Mouse (Mus musculus) intestine, embryonic 14.5 days (tissue): ENCODE data around the gene 5730409E04Rik. TPM values are rescaled to one million over a fixed set of nuclear protein-coding genes. Genes with fewer than 3 reads are reported as not detected.

Experiments
- ATAC-seq: fragments of 200-750 bp; cut with Nextera tagmentation; replicated peaks from 2 replicates; pipeline ENCODE4 v1.8.0; 2017; ENCODE audit warnings: low read depth, moderate number of reproducible peaks, moderate TSS enrichment, moderate library complexity; ENCODE audit not compliant: low FRiP score, low TSS enrichment
- DNase-seq: peaks from one replicate; pipeline ENCODE4 v3.0.0-alpha.2; 2018; ENCODE audit warnings: low spot score
- H3K27ac ChIP-seq: fragments of 300-500 bp; sonication (generic); 2 replicates; pipeline ENCODE4 v1.5.1; 2014; ENCODE audit warnings: low read depth, mild to moderate bottlenecking, control low read depth
- H3K27me3 ChIP-seq: fragments of 300-500 bp; sonication (generic); replicated peaks from 2 replicates; pipeline ENCODE4 v1.6.1; 2014; ENCODE audit warnings: low read length, control low read depth; ENCODE audit not compliant: control insufficient read depth, insufficient read depth
- H3K36me3 ChIP-seq: fragments of 300-500 bp; sonication (generic); 2 replicates; pipeline ENCODE4 v1.6.1; 2014; ENCODE audit warnings: low read length, control low read depth; ENCODE audit not compliant: control insufficient read depth, insufficient read depth
- H3K4me1 ChIP-seq: fragments of 300-500 bp; sonication (generic); replicated peaks from 2 replicates; pipeline ENCODE4 v1.6.1; 2014; ENCODE audit warnings: low read length, control low read depth, mixed read lengths; ENCODE audit not compliant: control insufficient read depth, insufficient read depth
- H3K4me2 ChIP-seq: fragments of 300-500 bp; sonication (generic); 2 replicates; pipeline ENCODE4 v1.6.1; 2014; ENCODE audit warnings: low read length
- H3K4me3 ChIP-seq: fragments of 300-500 bp; sonication (generic); 2 replicates; pipeline ENCODE4 v1.5.1; 2014; ENCODE audit warnings: low read depth, low read length, control low read depth, mixed read lengths
- H3K9ac ChIP-seq: fragments of 300-500 bp; sonication (generic); 2 replicates; pipeline ENCODE4 v1.6.1; 2014; ENCODE audit warnings: mild to moderate bottlenecking, low read length
- H3K9me3 ChIP-seq: fragments of 300-500 bp; sonication (generic); 2 replicates; pipeline ENCODE4 v1.6.1; 2016; ENCODE audit warnings: low read length, control low read depth; ENCODE audit not compliant: control insufficient read depth
- WGBS: fragments of 180-500 bp; shearing (Covaris S2); extraction: QIAGEN DNeasy Blood & Tissue Kit; methylation state at CpG from one replicate; pipeline ENCODE4 v1.1.7; 2014; 5-methylcytosine and 5-hydroxymethylcytosine counted together
- polyA plus RNA-seq: library from polyadenylated mRNA; unstranded; fragments of >200 nt; fragmentation: Nextera tagmentation; extraction: Ambion mirVana; gene quantifications from 2 replicates; pipeline ENCODE4 v1.2.1, GENCODE M21; 2014

The 5730409E04Rik gene
- polyA plus RNA-seq, 1 experiment from 2014 or later: 2.6 TPM

GRCm38 (mm10) chr4:126599971-126600754, 9.5 kb upstream of the 5730409E04Rik start:
- 30% methylated on average over 8 of the region's 8 CpGs for WGBS
- H3K9me3 ChIP-seq: no peaks in the 10 kb centered on the region
- DNase-seq: peak; percentile 84
- H3K4me1 ChIP-seq: peaks cover 5% of the 10 kb centered on the region
- 0 out of 2 replicates have a peak, but pooled peaks have one; percentile 50 for ATAC-seq
- no peak overlapping the region for H3K4me2 ChIP-seq
- no peaks in the 10 kb centered on the region for H3K27me3 ChIP-seq
- H3K27ac ChIP-seq: no peak overlapping the region
- H3K4me3 ChIP-seq: no peak overlapping the region
- H3K9ac ChIP-seq: no peak overlapping the region
- no peaks in the 10 kb centered on the region for H3K36me3 ChIP-seq

- H3K4me2 ChIP-seq: peak overlapping the region; percentile 41
- H3K9me3 ChIP-seq: no peaks in the 10 kb centered on the region
- no peak overlapping the region for H3K27ac ChIP-seq
- H3K4me1 ChIP-seq: peaks cover 5% of the 10 kb centered on the region
- 29% methylated on average over 19 of the region's 22 CpGs for WGBS
- DNase-seq: peak; percentile 71
- H3K27me3 ChIP-seq: no peaks in the 10 kb centered on the region
- 0 out of 2 replicates have a peak overlapping the region, but pooled peaks have one; percentile 10 for H3K4me3 ChIP-seq
- peak; percentile 80 for ATAC-seq
- H3K36me3 ChIP-seq: no peaks in the 10 kb centered on the region
- H3K9ac ChIP-seq: no peak overlapping the region
Observed at GRCm38 (mm10) chr4:126601597-126602444, 7.8 kb upstream of the 5730409E04Rik start.

- DNase-seq: no peak
- peak; percentile 38; the same call in 1 of the 2 replicates for ATAC-seq
- no peak overlapping the region for H3K9ac ChIP-seq
Observed at GRCm38 (mm10) chr4:126602445-126602762, 7.2 kb upstream of the 5730409E04Rik start.

GRCm38 (mm10) chr4:126604141-126604540, 5.5 kb upstream of the 5730409E04Rik start:
- WGBS: 78% methylated on average over 2 of the region's 2 CpGs
- H3K4me2 ChIP-seq: no peak overlapping the region
- H3K27me3 ChIP-seq: no peaks in the 10 kb centered on the region
- no peaks in the 10 kb centered on the region for H3K9me3 ChIP-seq
- H3K4me1 ChIP-seq: peaks cover 5% of the 10 kb centered on the region
- no peak overlapping the region for H3K4me3 ChIP-seq
- H3K9ac ChIP-seq: no peak overlapping the region
- H3K36me3 ChIP-seq: no peaks in the 10 kb centered on the region
- ATAC-seq: no peak
- H3K27ac ChIP-seq: no peak overlapping the region
- no peak for DNase-seq

More at GRCm38 (mm10) chr4:126602445-126602762, 7.2 kb upstream of the 5730409E04Rik start:
- WGBS: 19% methylated on average over 6 of the region's 6 CpGs
- Histone ChIP-seq H3K27ac (no peak overlapping the region), H3K27me3 (no peaks in the 10 kb centered on the region), H3K36me3 (no peaks in the 10 kb centered on the region), H3K4me1 (peaks cover 5% of the 10 kb centered on the region), H3K4me2 (peak overlapping the region; percentile 41), H3K9me3 (no peaks in the 10 kb centered on the region), H3K4me3 (no peak overlapping the region)

- ATAC-seq (no peak), DNase-seq (no peak)
- H3K4me2 ChIP-seq: no peak overlapping the region
- no peak overlapping the region for H3K27ac ChIP-seq
- no peaks in the 10 kb centered on the region for H3K27me3 ChIP-seq
- peaks cover 5% of the 10 kb centered on the region for H3K4me1 ChIP-seq
- H3K9ac ChIP-seq: no peak overlapping the region
- H3K4me3 ChIP-seq: no peak overlapping the region
- WGBS: 90% methylated on average over 4 of the region's 4 CpGs
- H3K36me3 ChIP-seq: no peaks in the 10 kb centered on the region
- H3K9me3 ChIP-seq: no peaks in the 10 kb centered on the region
Observed at GRCm38 (mm10) chr4:126605751-126606150, 3.9 kb upstream of the 5730409E04Rik start.

GRCm38 (mm10) chr4:126611991-126612390, 2.4 kb downstream of the 5730409E04Rik start:
- Histone ChIP-seq H3K4me2 (no peak overlapping the region), H3K9me3 (no peaks in the 10 kb centered on the region), H3K4me3 (no peak overlapping the region), H3K36me3 (0 out of 2 replicates have a peak, but pooled peaks cover 4% of the 10 kb centered on the region), H3K9ac (no peak overlapping the region), H3K27ac (no peak overlapping the region), H3K4me1 (no peaks in the 10 kb centered on the region), H3K27me3 (no peaks in the 10 kb centered on the region)
- DNase-seq: no peak
- 88% methylated on average over 17 of the region's 17 CpGs for WGBS
- no peak for ATAC-seq

DNA sequence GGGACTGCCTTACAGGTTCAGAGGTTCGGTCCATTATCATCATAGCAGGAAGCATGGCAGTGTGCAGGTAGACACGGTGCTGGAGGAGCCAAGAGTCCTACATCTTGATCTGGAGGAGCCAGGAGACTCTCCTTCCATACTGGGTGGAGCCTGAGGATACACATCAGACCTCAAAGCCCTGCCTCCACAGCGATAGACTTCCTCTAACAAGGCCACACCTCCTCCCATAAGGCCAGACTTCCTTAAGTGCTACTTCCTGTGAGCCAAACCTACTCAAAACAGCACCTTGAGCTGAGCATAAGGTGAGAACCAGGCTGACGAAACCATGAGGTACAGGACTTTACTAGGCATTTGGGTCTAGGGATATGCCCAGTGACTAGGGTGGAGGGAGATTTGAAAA, 6.7 kb downstream of the 5730409E04Rik start:
- peaks cover 17% of the 10 kb centered on the region for H3K27me3 ChIP-seq
- H3K36me3 ChIP-seq: 0 out of 2 replicates have a peak, but pooled peaks cover 4% of the 10 kb centered on the region
- ATAC-seq (no peak), DNase-seq (no peak)
- no peak overlapping the region for H3K9ac ChIP-seq
- peaks cover 6% of the 10 kb centered on the region; the same call in 1 of the 2 replicates for H3K4me1 ChIP-seq
- no peak overlapping the region for H3K4me2 ChIP-seq
- H3K4me3 ChIP-seq: no peak overlapping the region
- no peak overlapping the region for H3K27ac ChIP-seq
- no peaks in the 10 kb centered on the region for H3K9me3 ChIP-seq
- 79% methylated on average over 4 of the region's 4 CpGs for WGBS

- Histone ChIP-seq H3K27me3 (peaks cover 17% of the 10 kb centered on the region), H3K4me2 (peak overlapping the region; percentile 61), H3K36me3 (no peaks in the 10 kb centered on the region), H3K4me1 (peaks cover 6% of the 10 kb centered on the region; the same call in 1 of the 2 replicates), H3K4me3 (peak overlapping the region; percentile 32), H3K9me3 (no peaks in the 10 kb centered on the region), H3K27ac (no peak overlapping the region), H3K9ac (peak overlapping the region; percentile 42)
- DNase-seq: peak; percentile 65
- WGBS: 3% methylated on average over 31 of the region's 33 CpGs
- ATAC-seq: peak; percentile 60; the same call in 1 of the 2 replicates
Observed at GRCm38 (mm10) chr4:126619691-126620330, 10.2 kb downstream of the 5730409E04Rik start.
